Mouse (Mus musculus) megakaryocyte, embryonic 14.5 days (primary cell): Measurements from ENCODE around the gene Adam19. TPM values are rescaled to one million over a fixed set of nuclear protein-coding genes. Genes with fewer than 3 reads are reported as not detected.
"Not testable (repeated sequence)": the region's sequence is repeated elsewhere in the genome, so short reads cannot be mapped to it uniquely, and the experiment has no call there.

ENCODE experiments used
- H3K27me3 ChIP-seq: replicated peaks from 2 replicates; pipeline ENCODE3; 2012; ENCODE audit warnings: inconsistent platforms
- H3K36me3 ChIP-seq: replicated peaks from 2 replicates; pipeline ENCODE3; 2012; ENCODE audit warnings: low read length, inconsistent platforms, mixed read lengths
- H3K4me1 ChIP-seq: 2 replicates; pipeline ENCODE4 v1.6.1; 2012; ENCODE audit warnings: inconsistent platforms
- H3K4me3 ChIP-seq: replicated peaks from 2 replicates; pipeline ENCODE3; 2012; ENCODE audit warnings: moderate library complexity, mild to moderate bottlenecking, inconsistent platforms
- H3K9me3 ChIP-seq: 2 replicates; pipeline ENCODE4 v1.6.1; 2012; ENCODE audit warnings: inconsistent platforms
- FLI1 ChIP-seq: IDR thresholded peaks from 2 replicates; pipeline ENCODE4 v1.6.1; 2012; ENCODE audit warnings: low read length, inconsistent platforms, mixed read lengths
- GATA1 ChIP-seq: IDR thresholded peaks from 3 replicates; pipeline ENCODE4 v1.6.1; 2012; ENCODE audit warnings: mixed read lengths, low read length, inconsistent platforms, borderline replicate concordance
- polyA plus RNA-seq: library from polyadenylated mRNA; stranded (reverse); fragments of >175 nt; gene quantifications from 2 replicates; pipeline ENCODE4 v1.2.3, GENCODE M21; 2012; ENCODE audit warnings: low replicate concordance; ENCODE audit not compliant: insufficient read depth

Gene Adam19
- polyA plus RNA-seq, 1 experiment, result 0.21 TPM

- no peaks in the 10 kb centered on the region for H3K4me1 ChIP-seq
- H3K4me3 ChIP-seq, result no peak overlapping the region
- H3K27me3 ChIP-seq, result peaks cover 3% of the 10 kb centered on the region
- H3K9me3 ChIP-seq, result peaks cover 8% of the 10 kb centered on the region; the same call in 1 of the 2 replicates
- H3K36me3 ChIP-seq, result no peaks in the 10 kb centered on the region
- no peak for TF ChIP-seq GATA1
- TF ChIP-seq FLI1, result no peak
Observed at GRCm38 (mm10) chr11:46032956-46033355, 22.8 kb upstream of the Adam19 start.

GRCm38 (mm10) chr11:46036374-46036773 is 19.4 kb upstream of the Adam19 start:
- Histone ChIP-seq H3K4me3 (no peak overlapping the region), H3K36me3 (no peaks in the 10 kb centered on the region), H3K4me1 (no peaks in the 10 kb centered on the region), H3K27me3 (no peaks in the 10 kb centered on the region), H3K9me3 (peaks cover 16% of the 10 kb centered on the region)
- no peak for TF ChIP-seq GATA1
- no peak for TF ChIP-seq FLI1

DNA sequence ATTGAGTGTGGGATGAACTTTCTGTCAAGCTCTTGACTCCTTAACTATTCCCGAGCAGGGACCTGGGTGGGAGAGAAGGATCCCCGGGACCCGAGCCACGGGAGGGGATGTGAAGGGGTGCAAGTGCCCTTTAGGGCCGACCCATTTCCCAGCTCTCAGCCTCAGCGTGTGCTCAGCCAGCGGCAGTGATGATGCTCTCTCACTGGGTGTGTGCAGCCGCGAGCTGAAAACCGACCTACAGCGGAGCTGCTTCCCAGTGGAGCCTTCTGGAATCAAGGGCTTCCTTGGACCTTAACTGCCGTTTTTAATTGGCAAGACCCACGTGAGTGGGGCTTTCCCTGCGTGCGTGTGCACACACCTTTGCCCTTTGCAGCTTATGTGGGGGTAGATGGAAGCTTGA is 16.9 kb upstream of the Adam19 start:
- Histone ChIP-seq H3K9me3 (peaks cover 16% of the 10 kb centered on the region), H3K27me3 (peaks cover 2% of the 10 kb centered on the region), H3K4me1 (no peaks in the 10 kb centered on the region), H3K4me3 (no peak overlapping the region), H3K36me3 (no peaks in the 10 kb centered on the region)
- no peak for TF ChIP-seq FLI1
- TF ChIP-seq GATA1, result no peak

- Histone ChIP-seq H3K4me1 (no peaks in the 10 kb centered on the region), H3K9me3 (peaks cover 18% of the 10 kb centered on the region), H3K36me3 (no peaks in the 10 kb centered on the region), H3K4me3 (no peak overlapping the region), H3K27me3 (peaks cover 2% of the 10 kb centered on the region)
- TF ChIP-seq GATA1 (no peak), FLI1 (no peak)
Observed at GRCm38 (mm10) chr11:46039335-46039734, 16.5 kb upstream of the Adam19 start.

GRCm38 (mm10) chr11:46040841-46041556 is 14.8 kb upstream of the Adam19 start:
- peaks cover 2% of the 10 kb centered on the region for H3K27me3 ChIP-seq
- H3K4me1 ChIP-seq, result no peaks in the 10 kb centered on the region
- no peaks in the 10 kb centered on the region for H3K36me3 ChIP-seq
- no peak overlapping the region for H3K4me3 ChIP-seq
- H3K9me3 ChIP-seq, result peaks cover 22% of the 10 kb centered on the region
- TF ChIP-seq FLI1 (no peak), GATA1 (no peak)

DNA sequence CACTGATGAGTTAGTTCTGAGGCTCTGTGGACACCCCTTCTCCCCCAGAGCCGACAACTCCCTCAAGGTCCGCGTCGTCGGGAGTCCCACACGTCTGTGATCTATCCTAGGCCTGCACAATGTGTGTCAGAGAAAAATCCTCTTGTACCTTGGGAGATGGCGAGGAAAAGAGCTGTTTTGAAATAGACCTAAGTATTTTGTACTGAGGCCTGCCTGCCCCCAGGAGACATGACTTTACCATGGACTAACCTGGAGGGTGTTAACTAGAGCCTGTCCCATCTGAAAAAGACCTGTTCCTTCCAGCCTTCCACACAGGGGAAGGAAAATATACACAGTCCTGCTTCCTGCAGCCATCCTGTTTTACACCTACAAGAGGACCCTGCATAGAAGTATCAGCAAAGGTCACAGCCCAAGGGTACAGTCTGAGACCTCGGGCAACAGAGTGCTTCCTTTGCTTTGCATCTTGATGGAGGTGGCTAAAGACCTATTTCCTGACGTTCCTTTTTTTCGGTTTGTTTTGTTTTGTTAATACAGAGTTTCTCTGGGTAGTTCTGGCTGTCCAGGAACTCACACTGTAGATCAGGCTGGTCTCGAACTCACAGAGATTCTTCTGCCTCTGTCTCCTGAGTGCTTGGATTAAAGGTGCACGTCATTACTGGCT is 14.1 kb upstream of the Adam19 start:
- Histone ChIP-seq H3K27me3 (peaks cover 2% of the 10 kb centered on the region), H3K4me1 (no peaks in the 10 kb centered on the region), H3K9me3 (peaks cover 18% of the 10 kb centered on the region), H3K36me3 (no peaks in the 10 kb centered on the region), H3K4me3 (no peak overlapping the region)
- TF ChIP-seq FLI1 (no peak), GATA1 (no peak)

- Histone ChIP-seq H3K36me3 (no peaks in the 10 kb centered on the region), H3K27me3 (peaks cover 4% of the 10 kb centered on the region), H3K9me3 (peaks cover 6% of the 10 kb centered on the region; the same call in 1 of the 2 replicates), H3K4me3 (no peak overlapping the region), H3K4me1 (no peaks in the 10 kb centered on the region)
- TF ChIP-seq GATA1 (no peak), FLI1 (no peak)
Observed at GRCm38 (mm10) chr11:46044781-46045180, 11.0 kb upstream of the Adam19 start.

GRCm38 (mm10) chr11:46047264-46047663 is 8.5 kb upstream of the Adam19 start:
- H3K9me3 ChIP-seq, result peaks cover 6% of the 10 kb centered on the region; the same call in 1 of the 2 replicates
- H3K4me3 ChIP-seq, result no peak overlapping the region
- H3K36me3 ChIP-seq, result no peaks in the 10 kb centered on the region
- no peaks in the 10 kb centered on the region for H3K4me1 ChIP-seq
- H3K27me3 ChIP-seq, result peaks cover 2% of the 10 kb centered on the region
- TF ChIP-seq FLI1, result no peak
- no peak for TF ChIP-seq GATA1

GRCm38 (mm10) chr11:46052105-46052659 is 3.6 kb upstream of the Adam19 start, which contains the start of gene Gm12166:
Gene Gm12166 (minus strand): TSS chr11:46052321.
- not testable (repeated sequence) for H3K36me3 ChIP-seq, H3K4me3 ChIP-seq, H3K9me3 ChIP-seq, H3K4me1 ChIP-seq
- H3K27me3 ChIP-seq, result peaks cover 35% of the 10 kb centered on the region

DNA sequence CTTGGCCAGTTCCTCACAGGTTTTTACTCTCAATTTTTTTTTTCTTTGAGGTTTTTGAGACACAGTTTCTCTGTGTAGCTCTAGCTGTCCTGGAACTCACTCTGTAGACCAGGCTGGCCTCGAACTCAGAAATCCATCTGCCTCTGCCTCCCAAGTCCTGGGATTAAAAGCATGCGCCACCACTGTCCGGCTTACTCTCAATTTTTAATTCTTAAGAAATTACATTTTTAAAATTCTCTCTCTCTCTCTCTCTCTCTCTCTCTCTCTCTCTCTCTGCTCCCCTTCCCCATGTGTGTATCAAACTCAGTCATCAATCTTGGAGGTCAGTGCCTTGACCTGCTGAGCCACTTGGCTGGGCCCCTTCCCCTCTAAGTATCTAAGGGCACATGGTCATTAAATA is 2.3 kb upstream of the Adam19 start:
- H3K9me3 ChIP-seq, H3K36me3 ChIP-seq, H3K4me1 ChIP-seq, H3K4me3 ChIP-seq: not testable (repeated sequence)
- H3K27me3 ChIP-seq, result peaks cover 45% of the 10 kb centered on the region
